Mouse (Mus musculus): ENCODE results near the gene Dnmbp. TPM values are rescaled to one million over a fixed set of nuclear protein-coding genes. Genes with fewer than 3 reads are reported as not detected.

Gene Dnmbp
- polyA plus RNA-seq, 1 experiment from 2014 or later: 25.8 TPM

- H3K27me3 ChIP-seq (ENCODE audit: control insufficient read depth, insufficient read depth, low read length): no peaks in the 10 kb centered on the region
- H3K27ac ChIP-seq (ENCODE audit: low read length): no peak overlapping the region
- no peak overlapping the region for H3K4me3 ChIP-seq (replicated peaks; ENCODE audit: low read length)
- H3K4me2 ChIP-seq (ENCODE audit: low read depth, low read length): no peak overlapping the region
- H3K4me1 ChIP-seq (ENCODE audit: control insufficient read depth, insufficient read depth, low read length): peaks cover 8% of the 10 kb centered on the region; the same call in 1 of the 2 replicates
- no peaks in the 10 kb centered on the region for H3K9me3 ChIP-seq (replicated peaks; ENCODE audit: control insufficient read depth, low read length)
- H3K36me3 ChIP-seq (ENCODE audit: control insufficient read depth, insufficient read depth, low read length): peaks cover 46% of the 10 kb centered on the region
- no peak for ATAC-seq (ENCODE audit: insufficient read depth, low FRiP score)
- no peak overlapping the region for H3K9ac ChIP-seq (ENCODE audit: low read length)
- 91% methylated on average over 4 of the region's 4 CpGs for WGBS
These were observed 69.6 kb downstream of the Dnmbp start for GRCm38 (mm10) chr19:43870418-43870817.

- no peaks in the 10 kb centered on the region for H3K27me3 ChIP-seq (ENCODE audit: control insufficient read depth, insufficient read depth, low read length)
- no peak overlapping the region for H3K27ac ChIP-seq (ENCODE audit: low read length)
- H3K4me2 ChIP-seq (ENCODE audit: low read depth, low read length): no peak overlapping the region
- no peak overlapping the region for H3K9ac ChIP-seq (ENCODE audit: low read length)
- H3K4me3 ChIP-seq (replicated peaks; ENCODE audit: low read length): no peak overlapping the region
- no peaks in the 10 kb centered on the region for H3K4me1 ChIP-seq (ENCODE audit: control insufficient read depth, insufficient read depth, low read length)
- 0 out of 2 replicates have a peak, but pooled peaks have one; percentile 53 for ATAC-seq (ENCODE audit: insufficient read depth, low FRiP score)
- 68% methylated on average over 6 of the region's 6 CpGs for WGBS
- no peaks in the 10 kb centered on the region for H3K9me3 ChIP-seq (replicated peaks; ENCODE audit: control insufficient read depth, low read length)
- H3K36me3 ChIP-seq (ENCODE audit: control insufficient read depth, insufficient read depth, low read length): peaks cover 42% of the 10 kb centered on the region
These were observed 82.6 kb downstream of the Dnmbp start for GRCm38 (mm10) chr19:43857347-43857746.

- H3K9ac ChIP-seq (ENCODE audit: low read length): no peak overlapping the region
- H3K4me3 ChIP-seq (replicated peaks; ENCODE audit: low read length): no peak overlapping the region
- H3K27me3 ChIP-seq (ENCODE audit: control insufficient read depth, insufficient read depth, low read length): no peaks in the 10 kb centered on the region
- no peaks in the 10 kb centered on the region for H3K9me3 ChIP-seq (replicated peaks; ENCODE audit: control insufficient read depth, low read length)
- no peaks in the 10 kb centered on the region for H3K4me1 ChIP-seq (ENCODE audit: control insufficient read depth, insufficient read depth, low read length)
- no peak overlapping the region for H3K27ac ChIP-seq (ENCODE audit: low read length)
- no peak overlapping the region for H3K4me2 ChIP-seq (ENCODE audit: low read depth, low read length)
- WGBS: 81% methylated on average over 7 of the region's 7 CpGs
- ATAC-seq (ENCODE audit: insufficient read depth, low FRiP score): no peak
- peaks cover 41% of the 10 kb centered on the region for H3K36me3 ChIP-seq (ENCODE audit: control insufficient read depth, insufficient read depth, low read length)
These were observed 87.0 kb downstream of the Dnmbp start for GRCm38 (mm10) chr19:43852837-43853545.

GRCm38 (mm10) chr19:43851996-43852630, 87.9 kb downstream of the Dnmbp start:
- no peak overlapping the region for H3K4me2 ChIP-seq (ENCODE audit: low read depth, low read length)
- no peak overlapping the region for H3K4me3 ChIP-seq (replicated peaks; ENCODE audit: low read length)
- no peaks in the 10 kb centered on the region for H3K4me1 ChIP-seq (ENCODE audit: control insufficient read depth, insufficient read depth, low read length)
- no peaks in the 10 kb centered on the region for H3K9me3 ChIP-seq (replicated peaks; ENCODE audit: control insufficient read depth, low read length)
- no peak overlapping the region for H3K27ac ChIP-seq (ENCODE audit: low read length)
- H3K27me3 ChIP-seq (ENCODE audit: control insufficient read depth, insufficient read depth, low read length): no peaks in the 10 kb centered on the region
- no peak overlapping the region for H3K9ac ChIP-seq (ENCODE audit: low read length)
- 82% methylated on average over 21 of the region's 21 CpGs for WGBS
- peaks cover 50% of the 10 kb centered on the region for H3K36me3 ChIP-seq (ENCODE audit: control insufficient read depth, insufficient read depth, low read length)
- no peak for ATAC-seq (ENCODE audit: insufficient read depth, low FRiP score)

GRCm38 (mm10) chr19:43850026-43850425, 90.0 kb downstream of the Dnmbp start:
- H3K9ac ChIP-seq (ENCODE audit: low read length): no peak overlapping the region
- no peak overlapping the region for H3K27ac ChIP-seq (ENCODE audit: low read length)
- no peaks in the 10 kb centered on the region for H3K27me3 ChIP-seq (ENCODE audit: control insufficient read depth, insufficient read depth, low read length)
- peaks cover 40% of the 10 kb centered on the region for H3K36me3 ChIP-seq (ENCODE audit: control insufficient read depth, insufficient read depth, low read length)
- no peak overlapping the region for H3K4me2 ChIP-seq (ENCODE audit: low read depth, low read length)
- ATAC-seq (ENCODE audit: insufficient read depth, low FRiP score): no peak
- no peaks in the 10 kb centered on the region for H3K4me1 ChIP-seq (ENCODE audit: control insufficient read depth, insufficient read depth, low read length)
- H3K9me3 ChIP-seq (replicated peaks; ENCODE audit: control insufficient read depth, low read length): no peaks in the 10 kb centered on the region
- no peak overlapping the region for H3K4me3 ChIP-seq (replicated peaks; ENCODE audit: low read length)
- WGBS: 90% methylated on average over 11 of the region's 11 CpGs

- Histone ChIP-seq H3K27ac (ENCODE audit: low read length) (no peak overlapping the region), H3K27me3 (ENCODE audit: control insufficient read depth, insufficient read depth, low read length) (no peaks in the 10 kb centered on the region), H3K4me2 (ENCODE audit: low read depth, low read length) (no peak overlapping the region), H3K4me3 (replicated peaks; ENCODE audit: low read length) (no peak overlapping the region), H3K36me3 (ENCODE audit: control insufficient read depth, insufficient read depth, low read length) (peaks cover 20% of the 10 kb centered on the region), H3K4me1 (ENCODE audit: control insufficient read depth, insufficient read depth, low read length) (no peaks in the 10 kb centered on the region), H3K9me3 (replicated peaks; ENCODE audit: control insufficient read depth, low read length) (no peaks in the 10 kb centered on the region), H3K9ac (ENCODE audit: low read length) (no peak overlapping the region)
- no peak for ATAC-seq (ENCODE audit: insufficient read depth, low FRiP score)
- 94% methylated on average over 15 of the region's 15 CpGs for WGBS
These were observed 92.0 kb downstream of the Dnmbp start for GRCm38 (mm10) chr19:43847966-43848365.

GRCm38 (mm10) chr19:43847056-43847455, 92.9 kb downstream of the Dnmbp start:
- H3K4me1 ChIP-seq (ENCODE audit: control insufficient read depth, insufficient read depth, low read length): no peaks in the 10 kb centered on the region
- no peaks in the 10 kb centered on the region for H3K27me3 ChIP-seq (ENCODE audit: control insufficient read depth, insufficient read depth, low read length)
- no peak for ATAC-seq (ENCODE audit: insufficient read depth, low FRiP score)
- peaks cover 20% of the 10 kb centered on the region for H3K36me3 ChIP-seq (ENCODE audit: control insufficient read depth, insufficient read depth, low read length)
- no peak overlapping the region for H3K4me3 ChIP-seq (replicated peaks; ENCODE audit: low read length)
- no peaks in the 10 kb centered on the region for H3K9me3 ChIP-seq (replicated peaks; ENCODE audit: control insufficient read depth, low read length)
- no peak overlapping the region for H3K27ac ChIP-seq (ENCODE audit: low read length)
- WGBS: 79% methylated on average over 15 of the region's 15 CpGs
- no peak overlapping the region for H3K9ac ChIP-seq (ENCODE audit: low read length)
- H3K4me2 ChIP-seq (ENCODE audit: low read depth, low read length): no peak overlapping the region

- ATAC-seq (ENCODE audit: insufficient read depth, low FRiP score): no peak
- no peak overlapping the region for H3K9ac ChIP-seq (ENCODE audit: low read length)
- no peak overlapping the region for H3K4me2 ChIP-seq (ENCODE audit: low read depth, low read length)
- H3K4me1 ChIP-seq (ENCODE audit: control insufficient read depth, insufficient read depth, low read length): no peaks in the 10 kb centered on the region
- H3K4me3 ChIP-seq (replicated peaks; ENCODE audit: low read length): no peak overlapping the region
- H3K27me3 ChIP-seq (ENCODE audit: control insufficient read depth, insufficient read depth, low read length): no peaks in the 10 kb centered on the region
- no peaks in the 10 kb centered on the region for H3K9me3 ChIP-seq (replicated peaks; ENCODE audit: control insufficient read depth, low read length)
- H3K27ac ChIP-seq (ENCODE audit: low read length): no peak overlapping the region
- 47% methylated on average over 7 of the region's 7 CpGs for WGBS
- H3K36me3 ChIP-seq (ENCODE audit: control insufficient read depth, insufficient read depth, low read length): peaks cover 20% of the 10 kb centered on the region
These were observed 94.6 kb downstream of the Dnmbp start for GRCm38 (mm10) chr19:43845331-43845908.

- 86% methylated on average over 9 of the region's 9 CpGs for WGBS
These were observed 96.8 kb downstream of the Dnmbp start for GRCm38 (mm10) chr19:43843184-43843583.

More at GRCm38 (mm10) chr19:43843184-43843583, 96.8 kb downstream of the Dnmbp start:
- Histone ChIP-seq H3K4me2 (ENCODE audit: low read depth, low read length) (no peak overlapping the region), H3K27ac (ENCODE audit: low read length) (no peak overlapping the region), H3K36me3 (ENCODE audit: control insufficient read depth, insufficient read depth, low read length) (peaks cover 13% of the 10 kb centered on the region), H3K4me1 (ENCODE audit: control insufficient read depth, insufficient read depth, low read length) (no peaks in the 10 kb centered on the region), H3K4me3 (replicated peaks; ENCODE audit: low read length) (no peak overlapping the region), H3K9ac (ENCODE audit: low read length) (no peak overlapping the region), H3K9me3 (replicated peaks; ENCODE audit: control insufficient read depth, low read length) (no peaks in the 10 kb centered on the region), H3K27me3 (ENCODE audit: control insufficient read depth, insufficient read depth, low read length) (no peaks in the 10 kb centered on the region)
- no peak for ATAC-seq (ENCODE audit: insufficient read depth, low FRiP score)

Data from stomach, embryonic 16.5 days (tissue).